Mouse (Mus musculus) gastrocnemius, postnatal 25 days (tissue): ENCODE data around the gene Klk1b5. TPM values are rescaled to one million over a fixed set of nuclear protein-coding genes. Genes with fewer than 3 reads are reported as not detected.
A peak's percentile ranks its signal among the peaks of the same experiment; 100 is the strongest.

Experiments used
- DNase-seq: peaks from one replicate; pipeline ENCODE4 v3.0.0; 2022
- total RNA-seq, 2 experiments: library from RNA; stranded (reverse); gene quantifications; 1 replicate in 1 of 2; 2 replicates in 1 of 2; pipeline ENCODE4 v1.2.3; 2021

Gene Klk1b5
- total RNA-seq, 2 experiments from 2014 or later = not detected

- no peak for DNase-seq
These were observed 37.4 kb downstream of the Klk1b5 start for GRCm38 (mm10) chr7:44253023-44253616.

- no peak for DNase-seq
These were observed 39.2 kb downstream of the Klk1b5 start for GRCm38 (mm10) chr7:44254930-44255329.

DNA sequence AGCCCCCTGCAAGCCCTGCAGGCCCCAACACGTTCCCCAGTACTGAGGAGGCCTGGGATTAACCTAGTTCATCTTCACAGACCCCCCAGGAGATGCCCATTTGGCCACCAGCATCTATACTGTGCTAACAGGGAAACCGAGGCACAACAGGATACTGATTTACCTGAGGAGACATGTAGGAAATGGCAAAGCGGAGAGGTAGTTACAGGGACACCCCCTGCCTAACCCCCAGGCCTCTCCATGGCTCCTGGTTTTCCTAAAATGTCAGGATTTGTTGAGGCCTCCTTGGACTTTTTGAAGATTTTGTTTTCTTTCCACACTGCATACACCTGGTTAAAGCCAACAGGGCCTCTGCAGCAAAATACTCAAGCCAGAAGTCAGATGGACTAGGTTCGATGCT lies 41.5 kb downstream of the Klk1b5 start, which contains the start of gene Acp4:
TSS of gene Acp4 (minus strand) at position 101 of the 400 bp plus-strand sequence.
- DNase-seq = no peak

- no peak for DNase-seq
These were observed 44.7 kb downstream of the Klk1b5 start for GRCm38 (mm10) chr7:44260410-44260809.

- DNase-seq = no peak
These were observed 45.4 kb downstream of the Klk1b5 start, which contains the start of gene Gm15517 for GRCm38 (mm10) chr7:44261147-44261546. Gene Gm15517 (plus strand): TSS chr7:44261447.

DNA sequence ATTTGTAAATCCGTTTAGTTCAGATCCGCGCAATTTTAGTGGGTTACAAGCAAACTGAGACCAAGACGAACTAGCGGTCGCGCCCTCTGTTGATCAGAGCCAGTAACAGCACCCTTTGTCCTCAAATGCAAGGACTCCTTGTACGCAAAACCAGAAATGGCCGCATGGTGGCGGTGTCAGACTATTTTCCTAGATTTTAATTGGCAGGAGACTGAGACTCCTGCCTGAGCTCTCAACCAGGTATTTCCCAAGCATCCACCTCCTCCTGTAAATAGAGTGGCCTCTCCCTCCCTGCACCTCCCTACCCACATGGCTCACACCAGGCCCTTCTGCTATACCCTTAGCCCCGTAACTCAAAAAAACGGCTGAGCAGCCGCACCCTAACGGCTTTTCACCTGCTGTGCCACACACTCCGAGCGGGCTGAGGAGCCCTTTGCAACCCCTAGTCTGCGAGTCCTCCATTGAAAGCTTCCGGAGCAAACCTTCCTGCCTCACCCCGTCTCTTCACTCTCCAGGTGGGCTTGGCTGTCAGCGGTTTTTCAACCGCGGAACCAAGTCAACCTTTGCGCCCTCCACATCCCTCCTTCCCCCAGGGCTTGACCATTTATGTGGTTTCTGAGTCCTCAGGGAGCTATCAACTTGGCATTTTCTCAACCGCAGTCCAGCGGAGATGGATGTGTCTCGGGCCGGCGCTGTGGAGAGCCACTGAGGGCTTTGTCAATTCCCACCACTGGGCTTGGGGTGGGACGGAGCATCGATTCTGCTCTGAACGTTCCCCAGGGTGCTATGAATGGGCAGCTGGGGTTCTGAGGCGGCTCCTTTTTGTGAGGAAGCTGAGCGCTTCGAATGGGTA lies 47.3 kb downstream of the Klk1b5 start:
- peak; percentile 77 for DNase-seq

DNA sequence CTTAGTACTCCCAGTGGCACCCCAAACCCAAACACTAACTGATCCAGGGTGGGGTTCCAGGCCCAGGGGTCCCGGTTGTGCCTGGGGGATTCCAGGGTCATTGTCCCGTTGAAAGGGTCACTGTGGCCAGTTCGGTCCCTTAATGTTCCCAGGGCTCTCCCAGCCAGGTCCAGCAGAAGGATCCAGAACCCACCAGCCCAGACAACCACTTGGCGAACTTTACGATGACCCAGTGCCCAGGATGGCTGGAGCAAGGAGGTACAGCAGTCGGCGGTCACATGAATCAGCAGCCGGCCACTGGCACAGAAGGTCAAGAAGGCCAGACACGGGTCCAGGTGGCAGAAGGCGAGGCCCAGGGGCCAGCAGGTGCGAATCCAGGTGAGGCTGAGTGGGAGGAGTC lies 52.4 kb downstream of the Klk1b5 start:
- no peak for DNase-seq

GRCm38 (mm10) chr7:44269397-44269796 lies 53.7 kb downstream of the Klk1b5 start:
- DNase-seq = no peak

Other genes starting within 250 kb of the Klk1b5 start
- gene Klk1b1, start 249.2 kb upstream of the Klk1b5 start, total RNA-seq = not detected
- not detected for gene Klk1b9, start 239.9 kb upstream of the Klk1b5 start, total RNA-seq
- not detected for gene Klk1b11, start 220.1 kb upstream of the Klk1b5 start, total RNA-seq
- gene Klk1b26, start 203.8 kb upstream of the Klk1b5 start, total RNA-seq = under 1 TPM; 0.19 to 0.26 TPM
- not detected for gene Klk1b27, start 163.7 kb upstream of the Klk1b5 start, total RNA-seq
- gene Klk1b21, start 113.6 kb upstream of the Klk1b5 start, total RNA-seq = not detected
- gene Klk1b22, start 103.3 kb upstream of the Klk1b5 start, total RNA-seq = not detected
- gene Klk1b16, start 79.2 kb upstream of the Klk1b5 start, total RNA-seq = not detected
- not detected for gene Klk1b24, start 27.7 kb upstream of the Klk1b5 start, total RNA-seq
- not detected for gene Klk1b3, start 17.8 kb upstream of the Klk1b5 start, total RNA-seq
- gene Klk1b4, start 8.5 kb upstream of the Klk1b5 start, total RNA-seq = not detected
- gene Klk1, start 9.4 kb downstream of the Klk1b5 start, total RNA-seq = not detected
- not detected for gene Gm36864, start 20.2 kb downstream of the Klk1b5 start, total RNA-seq
- gene 1700028J19Rik, start 30.8 kb downstream of the Klk1b5 start, total RNA-seq = under 1 TPM; 0.36 to 0.43 TPM
- 1 to 10 TPM; 6.1 to 8.0 TPM for gene 2410002F23Rik, start 30.8 kb downstream of the Klk1b5 start, total RNA-seq
- gene Acp4, start 41.4 kb downstream of the Klk1b5 start, total RNA-seq = not detected
- gene Gm15517, start 45.5 kb downstream of the Klk1b5 start, total RNA-seq = not detected
- gene Clec11a, start 91.0 kb downstream of the Klk1b5 start, total RNA-seq = 1 to 10 TPM; 1.9 to 2.6 TPM
- gene Shank1, start 94.3 kb downstream of the Klk1b5 start, total RNA-seq = under 1 TPM; 0.49 to 0.54 TPM
- gene Syt3, start 168.2 kb downstream of the Klk1b5 start, total RNA-seq = 1 to 10 TPM; 1.1 to 1.8 TPM
- not detected for gene 1700008O03Rik, start 169.9 kb downstream of the Klk1b5 start, total RNA-seq
- gene Lrrc4b, start 213.1 kb downstream of the Klk1b5 start, total RNA-seq = under 1 TPM; 0.24 to 0.43 TPM
- gene Aspdh, start 249.4 kb downstream of the Klk1b5 start, total RNA-seq = not detected